Mouse (Mus musculus) lung, adult 2 months (tissue): Measurements from ENCODE around the gene Cdc42.

Source experiments
- CTCF ChIP-seq: fragments of 200-500 bp; IDR thresholded peaks from 2 replicates; pipeline ENCODE4 v1.5.1; 2011; ENCODE audit warnings: mild to moderate bottlenecking, low read length, control low read depth; ENCODE audit not compliant: insufficient read depth
- POLR2A ChIP-seq: fragments of 200-500 bp; IDR thresholded peaks from 2 replicates; pipeline ENCODE4 v1.6.1; 2011; ENCODE audit warnings: low read depth, mild to moderate bottlenecking, control low read depth, low read length, borderline replicate concordance; ENCODE audit errors: extremely low read depth

GRCm38 (mm10) chr4:137405571-137405970 is 48.1 kb upstream of the Cdc42 start:
- TF ChIP-seq CTCF, result no peak
- TF ChIP-seq POLR2A, result no peak
